Mouse (Mus musculus): ENCODE measurements around the gene Ankrd50.

- no peak for TF ChIP-seq CTCF (conservative IDR thresholded peaks at IDR 0.05; ENCODE audit: low read length)
- no peak for TF ChIP-seq POU5F1 (IDR thresholded peaks at IDR 0.05; ENCODE audit: borderline replicate concordance, low read length)
Observed at GRCm38 (mm10) chr3:38452199-38452598, 32.4 kb downstream of the Ankrd50 start.

All from E14TG2a.4 (cell line).